Mouse (Mus musculus) central nervous system, embryonic 14 days (tissue): ENCODE data around the gene Gm21834. TPM values are rescaled to one million over a fixed set of nuclear protein-coding genes. Genes with fewer than 3 reads are reported as not detected.

Experiments
- polyA plus RNA-seq: library from polyadenylated mRNA; depleted of rRNA; stranded (reverse); fragments of >200 nt; gene quantifications from 2 replicates; pipeline ENCODE4 v1.2.3, GENCODE M21; 2012; rRNA removed

Gm21834 gene
- polyA plus RNA-seq = not detected in 2 replicates

DNA sequence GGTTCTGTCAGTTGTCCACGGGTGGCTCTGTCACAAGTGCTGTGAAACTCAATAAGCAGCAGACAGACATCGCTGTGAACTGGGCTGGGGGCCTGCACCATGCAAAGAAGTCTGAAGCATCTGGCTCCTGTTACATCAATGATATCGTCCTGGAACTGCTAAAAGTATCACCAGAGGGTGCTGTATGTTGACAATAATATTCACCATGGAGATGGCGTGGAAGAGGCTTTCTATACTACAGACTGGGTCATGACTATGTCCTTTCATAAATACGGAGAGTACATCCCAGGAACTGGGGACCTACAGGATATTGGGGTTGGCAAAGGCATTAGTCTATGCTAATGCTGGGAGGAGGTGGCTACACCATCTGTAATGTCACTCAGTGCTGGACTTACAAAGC, at the start of gene Gm21834:
Gm21834 (minus strand) TSS at position 101 of the 400 bp plus-strand sequence.

DNA sequence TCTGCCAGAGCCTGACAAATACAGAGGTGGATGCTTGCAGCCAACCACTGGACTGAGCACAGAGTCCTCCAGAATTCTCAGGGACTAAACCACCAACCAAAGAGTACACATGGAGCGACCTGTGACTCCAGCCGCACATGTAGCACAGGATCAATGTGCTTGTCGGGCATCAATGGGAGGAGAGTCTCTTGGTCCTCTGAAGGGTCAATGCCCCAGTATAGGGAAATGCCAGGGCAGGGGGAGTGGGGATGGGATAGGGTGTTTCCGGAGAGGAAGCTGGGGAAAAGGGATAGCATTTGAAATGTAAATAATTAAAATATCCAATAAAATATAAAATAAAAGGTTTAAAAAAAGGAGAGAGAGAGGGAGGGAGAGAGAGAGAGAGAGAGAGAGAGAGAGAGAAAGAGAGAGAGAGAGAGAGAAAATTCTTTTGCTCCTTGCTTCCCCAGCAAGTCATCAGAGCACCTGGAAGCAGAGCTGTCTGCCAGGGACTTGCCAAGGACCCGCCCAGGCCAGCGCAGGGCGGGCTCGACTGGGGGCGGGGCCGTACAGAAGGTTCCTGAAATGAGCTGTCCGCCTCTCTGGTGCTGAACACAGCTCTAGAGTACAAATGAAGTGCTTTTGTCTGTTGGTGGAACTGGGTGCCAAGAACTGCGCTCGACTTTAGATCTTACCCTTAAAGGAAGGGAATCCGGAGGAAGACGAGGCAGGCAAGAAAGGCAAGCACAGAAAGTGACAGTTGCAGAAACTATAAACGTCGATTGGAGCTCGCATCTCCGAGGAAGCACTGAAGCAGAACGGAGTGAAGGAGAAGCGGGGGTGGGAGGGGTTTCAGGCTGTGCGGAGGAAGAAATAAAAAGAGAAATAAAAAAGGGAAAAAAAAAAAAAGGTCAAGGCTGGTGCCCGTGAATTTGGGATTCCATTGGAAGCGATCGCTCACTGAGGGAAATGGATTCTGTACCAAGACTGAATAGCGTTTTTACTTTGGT, 26.9 kb upstream of the Gm21834 start, which contains the start of gene Cntnap5c:
Cntnap5c (plus strand) TSS at position 949 of the 989 bp plus-strand sequence.

Other genes with a start within 250 kb of the Gm21834 start
- not detected in 2 replicates for gene Vmn2r120, start 196.7 kb downstream of the Gm21834 start, polyA plus RNA-seq
- 1.4 and 1.5 TPM in 2 replicates for gene Cntnap5c, start 27.4 kb upstream of the Gm21834 start, polyA plus RNA-seq